Mouse (Mus musculus) embryonic fibroblast, embryonic 13.5 days (primary cell): ENCODE measurements around the gene Moap1.

ENCODE experiments used
- CTCF ChIP-seq: IDR thresholded peaks from 2 replicates; pipeline ENCODE4 v1.5.1; 2011; ENCODE audit warnings: mild to moderate bottlenecking, control low read depth, low read length, moderate library complexity, borderline replicate concordance; ENCODE audit not compliant: insufficient read depth
- POLR2A ChIP-seq: IDR thresholded peaks from 2 replicates; pipeline ENCODE4 v1.6.1; 2011; ENCODE audit warnings: low read depth, mild to moderate bottlenecking, control low read depth, low read length, moderate library complexity

GRCm38 (mm10) chr12:102730798-102731619, 12.5 kb downstream of the Moap1 start:
- TF ChIP-seq POLR2A (no peak), CTCF (no peak)
